Mouse (Mus musculus) MEL (cell line): ENCODE data around the gene Odf3. TPM values are rescaled to one million over a fixed set of nuclear protein-coding genes. Genes with fewer than 3 reads are reported as not detected.

ENCODE experiments used
- DNase-seq: peaks from one replicate; pipeline ENCODE4 v3.0.0; 2011; ENCODE audit warnings: low read depth, low spot score
- H3K27ac ChIP-seq: 2 replicates; pipeline ENCODE4 v1.5.1; 2012; ENCODE audit warnings: low read depth, mild to moderate bottlenecking, control low read depth, low read length, moderate library complexity; ENCODE audit not compliant: control insufficient read depth
- H3K27me3 ChIP-seq, 2 experiments: fragments of 150-350 bp in 1 of 2; sonication (generic) in 1 of 2; 2 replicates each; pipeline ENCODE4 v1.6.1; 2012; ENCODE audit warnings: low read length in 2 of 2, mild to moderate bottlenecking in 2 of 2, improper control_type of control experiment in 1 of 2, moderate library complexity in 1 of 2; ENCODE audit not compliant: insufficient read depth in 2 of 2, control insufficient read depth in 1 of 2
- H3K36me3 ChIP-seq, 2 experiments: 2 replicates each; pipeline ENCODE4 v1.6.1; 2012 to 2014; ENCODE audit warnings: low read length in 2 of 2, improper control_type of control experiment in 1 of 2, inconsistent platforms in 1 of 2, mild to moderate bottlenecking in 1 of 2; ENCODE audit not compliant: insufficient read depth in 2 of 2, control insufficient read depth in 1 of 2
- H3K4me1 ChIP-seq, 2 experiments: fragments of 150-350 bp in 1 of 2; sonication (generic) in 1 of 2; 2 replicates each; pipeline ENCODE4 v1.6.1; 2012; ENCODE audit warnings: low read length in 2 of 2, improper control_type of control experiment in 1 of 2, mild to moderate bottlenecking in 1 of 2; ENCODE audit not compliant: insufficient read depth in 2 of 2, control insufficient read depth in 1 of 2
- H3K4me3 ChIP-seq, 2 experiments: fragments of 150-350 bp in 1 of 2; sonication (generic) in 1 of 2; 2 replicates each; pipeline ENCODE4 v1.5.1; 2012; ENCODE audit warnings: low read depth in 2 of 2, low read length in 2 of 2, mild to moderate bottlenecking in 2 of 2, moderate library complexity in 2 of 2, control low read depth in 1 of 2, improper control_type of control experiment in 1 of 2; ENCODE audit not compliant: control insufficient read depth in 1 of 2, insufficient read depth in 1 of 2
- H3K79me2 ChIP-seq: 2 replicates; pipeline ENCODE4 v1.6.1; 2012; ENCODE audit warnings: mild to moderate bottlenecking, low read length, moderate library complexity; ENCODE audit not compliant: control insufficient read depth, poor library complexity, insufficient read depth
- H3K9ac ChIP-seq: 2 replicates; pipeline ENCODE4 v1.6.1; 2012; ENCODE audit warnings: low read depth, mild to moderate bottlenecking, control low read depth, low read length, moderate library complexity; ENCODE audit not compliant: control insufficient read depth, poor library complexity, severe bottlenecking
- H3K9me3 ChIP-seq: fragments of 150-350 bp; sonication (generic); replicated peaks from 2 replicates; pipeline ENCODE4 v1.6.1; 2012; ENCODE audit warnings: mild to moderate bottlenecking, low read length, improper control_type of control experiment, moderate library complexity; ENCODE audit not compliant: insufficient read depth
- BHLHE40 ChIP-seq: IDR thresholded peaks from 2 replicates; pipeline ENCODE4 v1.6.1; 2012; ENCODE audit warnings: low read depth, mild to moderate bottlenecking, inconsistent platforms, low read length, improper control_type of control experiment, borderline replicate concordance
- CHD2 ChIP-seq: IDR thresholded peaks from 2 replicates; pipeline ENCODE4 v1.6.1; 2011; ENCODE audit warnings: low read length, improper control_type of control experiment
- CTCF ChIP-seq, 3 experiments: IDR thresholded peaks in 2 of 3; conservative IDR thresholded peaks in 1 of 3; 2 replicates each; pipeline ENCODE4 v1.5.1; 2011 to 2012; ENCODE audit warnings: low read length in 3 of 3, low read depth in 2 of 3, mild to moderate bottlenecking in 2 of 3, improper control_type of control experiment in 1 of 3, inconsistent platforms in 1 of 3, mixed read lengths in 1 of 3, moderate library complexity in 1 of 3; ENCODE audit not compliant: control insufficient read depth in 1 of 3, insufficient read depth in 1 of 3, poor library complexity in 1 of 3, severe bottlenecking in 1 of 3
- E2F4 ChIP-seq: IDR thresholded peaks from 2 replicates; pipeline ENCODE4 v1.6.1; 2011; ENCODE audit warnings: low read depth, low read length, improper control_type of control experiment, borderline replicate concordance
- ELF1 ChIP-seq: IDR thresholded peaks from 2 replicates; pipeline ENCODE4 v1.6.1; 2014; ENCODE audit warnings: low read depth, mild to moderate bottlenecking, inconsistent platforms, low read length, improper control_type of control experiment, moderate library complexity
- ETS1 ChIP-seq: IDR thresholded peaks from 2 replicates; pipeline ENCODE4 v1.6.1; 2012; ENCODE audit warnings: low read depth, mild to moderate bottlenecking, inconsistent platforms, low read length, improper control_type of control experiment, moderate library complexity
- GATA1 ChIP-seq: IDR thresholded peaks from 2 replicates; pipeline ENCODE4 v1.6.1; 2011; ENCODE audit warnings: low read depth, low read length, improper control_type of control experiment
- HCFC1 ChIP-seq: IDR thresholded peaks from 2 replicates; pipeline ENCODE4 v1.6.1; 2012; ENCODE audit warnings: low read depth, mild to moderate bottlenecking, inconsistent platforms, low read length, improper control_type of control experiment, moderate library complexity
- MAZ ChIP-seq: IDR thresholded peaks from 2 replicates; pipeline ENCODE4 v1.6.1; 2012; ENCODE audit warnings: low read depth, mild to moderate bottlenecking, inconsistent platforms, low read length, improper control_type of control experiment
- MXI1 ChIP-seq: IDR thresholded peaks from 2 replicates; pipeline ENCODE4 v1.6.1; 2011; ENCODE audit warnings: mild to moderate bottlenecking, low read depth, low read length, improper control_type of control experiment
- POLR2AphosphoS5 ChIP-seq: IDR thresholded peaks from 2 replicates; pipeline ENCODE4 v1.6.1; 2012; ENCODE audit warnings: low read depth, borderline replicate concordance, mild to moderate bottlenecking, inconsistent platforms, low read length, moderate library complexity, mixed read lengths
- RAD21 ChIP-seq: IDR thresholded peaks from 2 replicates; pipeline ENCODE4 v1.6.1; 2011; ENCODE audit warnings: mild to moderate bottlenecking, low read depth, low read length, improper control_type of control experiment
- TAL1 ChIP-seq: IDR thresholded peaks from 2 replicates; pipeline ENCODE4 v1.6.1; 2012; ENCODE audit warnings: mild to moderate bottlenecking, inconsistent platforms, low read length, moderate library complexity, mixed read lengths
- UBTF ChIP-seq: IDR thresholded peaks from 2 replicates; pipeline ENCODE4 v1.6.1; 2012; ENCODE audit warnings: low read depth, mild to moderate bottlenecking, inconsistent platforms, low read length, improper control_type of control experiment, moderate library complexity, borderline replicate concordance; ENCODE audit not compliant: insufficient read depth
- USF1 ChIP-seq: IDR thresholded peaks from 2 replicates; pipeline ENCODE4 v1.6.1; 2014; ENCODE audit warnings: low read depth, mild to moderate bottlenecking, inconsistent platforms, low read length, improper control_type of control experiment, moderate library complexity
- ZC3H11A ChIP-seq: IDR thresholded peaks from 2 replicates; pipeline ENCODE4 v1.6.1; 2012; ENCODE audit warnings: low read depth, mild to moderate bottlenecking, inconsistent platforms, low read length, improper control_type of control experiment
- ZNF384 ChIP-seq: IDR thresholded peaks from 2 replicates; pipeline ENCODE4 v1.6.1; 2012; ENCODE audit warnings: low read depth, mild to moderate bottlenecking, inconsistent platforms, low read length, improper control_type of control experiment
- polyA plus RNA-seq, 2 experiments: library from polyadenylated mRNA; stranded (reverse) in 1 of 2; unstranded in 1 of 2; fragments of >175 nt in 1 of 2; fragments of >200 nt in 1 of 2; gene quantifications; 2 replicates each; pipeline versions ENCODE4 v1.2.1 to v1.2.4; 2012; ENCODE audit warnings: low replicate concordance in 2 of 2, low read depth in 1 of 2; ENCODE audit not compliant: insufficient read length in 2 of 2, insufficient read depth in 1 of 2, missing spikeins in 1 of 2
- total RNA-seq: library from RNA; depleted of rRNA; stranded (reverse); fragments of 300-350 nt; gene quantifications from 2 replicates; pipeline ENCODE4 v1.2.3, GENCODE M21; 2012

Odf3 gene
- total and polyA plus RNA-seq, 3 experiments: not detected

DNA sequence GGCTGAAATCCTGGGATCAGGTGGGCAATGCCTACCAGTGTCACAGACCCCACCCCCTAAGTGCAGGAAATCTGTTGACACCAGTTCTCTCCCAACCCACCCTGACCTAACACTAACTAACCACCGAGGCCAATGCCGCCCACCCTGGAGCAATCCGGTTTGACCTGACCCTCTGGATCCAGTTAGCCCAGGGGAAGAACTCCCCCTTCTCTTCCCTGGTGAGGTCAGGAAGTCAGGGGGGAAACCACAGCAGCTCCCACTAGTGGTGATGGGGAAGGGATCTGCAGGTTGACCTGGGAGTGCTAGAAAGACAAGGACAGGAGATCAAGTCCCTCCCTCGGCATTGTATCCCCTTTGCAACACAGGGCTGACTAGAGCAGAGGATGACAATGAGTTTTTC lies 1.9 kb upstream of the Odf3 start:
- Histone ChIP-seq H3K9ac (no peak overlapping the region), H3K27ac (no peak overlapping the region)
- TF ChIP-seq HCFC1 (no peak), CTCF (IDR thresholded peaks at IDR 0.05 in 2 of 3, conservative IDR thresholded peaks at IDR 0.05 in 1 of 3; ENCODE audit: control insufficient read depth in 1 of 3, insufficient read depth in 1 of 3, low read depth in 2 of 3, low read length in 3 of 3, poor library complexity in 1 of 3, severe bottlenecking in 1 of 3) (peak; percentile 8 to 29 (median 29); a peak in 3 of 6 replicates)
- TF ChIP-seq, all 39 proteins: peak for 1
- Histone ChIP-seq H3K4me3 (no peak overlapping the region), H3K36me3 (no peaks in the 10 kb centered on the region), H3K4me1 (no peaks in the 10 kb centered on the region), H3K79me2 (no peaks in the 10 kb centered on the region), H3K27me3 (no peaks in the 10 kb centered on the region; a peak in 1 of 4 replicates), H3K9me3 (no peaks in the 10 kb centered on the region)
- no peak for DNase-seq

DNA sequence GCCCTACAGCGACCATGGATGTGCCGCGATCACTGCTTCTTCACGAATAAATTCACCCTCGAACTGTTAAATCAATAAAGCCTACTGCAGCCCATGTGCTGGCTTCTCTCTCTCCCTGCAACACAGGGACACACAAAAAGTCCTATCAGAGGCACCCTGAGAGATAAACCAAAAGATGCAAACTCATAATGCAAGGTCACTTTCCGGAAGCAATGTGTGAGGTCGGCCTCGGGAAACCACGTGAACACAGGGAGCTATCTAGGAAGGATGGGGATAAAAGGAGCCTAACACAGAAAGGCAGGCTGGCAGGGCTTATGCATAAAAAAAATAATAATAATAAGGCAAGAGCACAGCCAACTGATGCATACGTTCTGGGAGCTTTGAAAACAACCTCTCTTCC lies 929 bp upstream of the Odf3 start:
- Histone ChIP-seq H3K4me1 (no peaks in the 10 kb centered on the region), H3K9me3 (no peaks in the 10 kb centered on the region), H3K9ac (no peak overlapping the region), H3K27ac (no peak overlapping the region), H3K36me3 (no peaks in the 10 kb centered on the region), H3K4me3 (no peak overlapping the region), H3K79me2 (no peaks in the 10 kb centered on the region), H3K27me3 (no peaks in the 10 kb centered on the region; a peak in 1 of 4 replicates)
- no peak for TF ChIP-seq USF1
- TF ChIP-seq MXI1: no peak
- no peak for TF ChIP-seq GATA1
- no peak for TF ChIP-seq BHLHE40
- TF ChIP-seq E2F4: no peak
- TF ChIP-seq TAL1: no peak
- no peak for TF ChIP-seq ETS1
- TF ChIP-seq UBTF: no peak
- TF ChIP-seq POLR2AphosphoS5: no peak
- TF ChIP-seq ZNF384: no peak
- no peak for TF ChIP-seq RAD21
- no peak for TF ChIP-seq CTCF (IDR thresholded peaks at IDR 0.05 in 2 of 3, conservative IDR thresholded peaks at IDR 0.05 in 1 of 3; ENCODE audit: control insufficient read depth in 1 of 3, insufficient read depth in 1 of 3, low read depth in 2 of 3, low read length in 3 of 3, poor library complexity in 1 of 3, severe bottlenecking in 1 of 3)
- no peak for TF ChIP-seq MAZ
- TF ChIP-seq ELF1: no peak
- no peak for TF ChIP-seq CHD2
- TF ChIP-seq ZC3H11A: no peak
- no peak for DNase-seq
